Mouse (Mus musculus) heart, postnatal 0 days (tissue): ENCODE results near the gene Akna. TPM values are rescaled to one million over a fixed set of nuclear protein-coding genes. Genes with fewer than 3 reads are reported as not detected.
"Not testable (repeated sequence)": the region's sequence is repeated elsewhere in the genome, so short reads cannot be mapped to it uniquely, and the experiment has no call there.

Experiments used
- ATAC-seq: fragments of 200-750 bp; cut with Nextera tagmentation; 2 replicates; pipeline ENCODE4 v1.8.0; 2017; ENCODE audit warnings: low read depth, moderate number of reproducible peaks, moderate library complexity; ENCODE audit not compliant: insufficient read depth
- DNase-seq: peaks from one replicate; pipeline ENCODE4 v3.0.0-alpha.2; 2016; ENCODE audit warnings: low spot score
- H3K27ac ChIP-seq: fragments of 300-500 bp; sonication (generic); 2 replicates; pipeline ENCODE4 v1.5.1; 2014; ENCODE audit warnings: low read depth, mild to moderate bottlenecking
- H3K27me3 ChIP-seq: fragments of 300-500 bp; sonication (generic); 2 replicates; pipeline ENCODE4 v1.6.1; 2014; ENCODE audit warnings: low read length, mixed read lengths; ENCODE audit not compliant: control insufficient read depth, insufficient read depth
- H3K36me3 ChIP-seq: fragments of 300-500 bp; sonication (generic); replicated peaks from 2 replicates; pipeline ENCODE4 v1.6.1; 2014; ENCODE audit warnings: low read length, mixed read lengths; ENCODE audit not compliant: control insufficient read depth, insufficient read depth
- H3K4me1 ChIP-seq: fragments of 300-500 bp; sonication (generic); 2 replicates; pipeline ENCODE4 v1.6.1; 2014; ENCODE audit warnings: antibody characterized with exemption; ENCODE audit not compliant: control insufficient read depth, insufficient read depth
- H3K4me2 ChIP-seq: fragments of 300-500 bp; sonication (generic); 2 replicates; pipeline ENCODE4 v1.6.1; 2014; ENCODE audit warnings: low read depth, mild to moderate bottlenecking, low read length, moderate library complexity
- H3K4me3 ChIP-seq: fragments of 300-500 bp; sonication (generic); 2 replicates; pipeline ENCODE4 v1.5.1; 2014; ENCODE audit warnings: low read depth, low read length
- H3K9ac ChIP-seq: fragments of 300-500 bp; sonication (generic); replicated peaks from 2 replicates; pipeline ENCODE4 v1.6.1; 2014; ENCODE audit warnings: low read depth, low read length, mixed read lengths
- H3K9me3 ChIP-seq: fragments of 300-500 bp; sonication (generic); replicated peaks from 2 replicates; pipeline ENCODE4 v1.6.1; 2016; ENCODE audit warnings: low read length; ENCODE audit not compliant: control insufficient read depth
- CTCF ChIP-seq: IDR thresholded peaks from 2 replicates; pipeline ENCODE4 v1.5.1; 2016; ENCODE audit warnings: antibody characterized with exemption, control low read depth, low read depth
- EP300 ChIP-seq: IDR thresholded peaks from 2 replicates; pipeline ENCODE4 v1.6.1; 2016; ENCODE audit warnings: antibody characterized with exemption, low read depth
- WGBS: fragments of 180-500 bp; shearing (Covaris S2); extraction: QIAGEN DNeasy Blood & Tissue Kit; methylation state at CpG from one replicate; pipeline ENCODE4 v1.1.7; 2014; 5-methylcytosine and 5-hydroxymethylcytosine counted together
- polyA plus RNA-seq: library from polyadenylated mRNA; unstranded; fragments of >200 nt; fragmentation: Nextera tagmentation; extraction: Ambion mirVana; gene quantifications from 2 replicates; pipeline ENCODE4 v1.2.1, GENCODE M21; 2015
- total RNA-seq: library from RNA; depleted of rRNA; stranded (reverse); fragments of >200 nt; gene quantifications from 2 replicates; pipeline ENCODE4 v1.2.3, GENCODE M21; 2014; ENCODE audit warnings: low replicate concordance; rRNA removed

Gene Akna
- total and polyA plus RNA-seq, 2 experiments from 2014 or later: 1.4 to 5.5 TPM

DNA sequence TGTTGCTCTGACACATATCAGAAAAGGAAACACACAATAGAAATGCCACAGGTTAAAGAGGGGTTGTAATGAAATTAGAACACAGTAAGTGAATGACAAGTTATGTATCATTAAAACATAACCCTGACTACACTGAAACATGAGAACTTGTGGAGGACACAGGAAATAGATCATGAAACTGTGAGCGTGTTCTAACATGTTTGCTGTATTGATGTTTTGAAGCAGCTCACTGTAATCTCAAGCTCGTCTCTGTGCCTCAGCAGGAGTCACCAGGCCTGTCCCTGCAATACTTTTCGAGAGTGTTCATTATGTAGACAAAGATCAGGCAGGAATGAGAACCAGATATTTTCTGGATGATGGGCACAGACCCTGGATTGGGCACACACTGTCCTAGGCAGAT, 59.5 kb downstream of the Akna start:
- TF ChIP-seq EP300 (no peak), CTCF (no peak)
- Histone ChIP-seq H3K4me3 (no peak overlapping the region), H3K27me3 (no peaks in the 10 kb centered on the region), H3K27ac (no peak overlapping the region), H3K9ac (no peak overlapping the region), H3K4me2 (no peak overlapping the region), H3K4me1 (no peaks in the 10 kb centered on the region), H3K36me3 (no peaks in the 10 kb centered on the region), H3K9me3 (no peaks in the 10 kb centered on the region)
- no peak for DNase-seq
- no peak for ATAC-seq
- 73% methylated on average over 3 of the region's 3 CpGs for WGBS

DNA sequence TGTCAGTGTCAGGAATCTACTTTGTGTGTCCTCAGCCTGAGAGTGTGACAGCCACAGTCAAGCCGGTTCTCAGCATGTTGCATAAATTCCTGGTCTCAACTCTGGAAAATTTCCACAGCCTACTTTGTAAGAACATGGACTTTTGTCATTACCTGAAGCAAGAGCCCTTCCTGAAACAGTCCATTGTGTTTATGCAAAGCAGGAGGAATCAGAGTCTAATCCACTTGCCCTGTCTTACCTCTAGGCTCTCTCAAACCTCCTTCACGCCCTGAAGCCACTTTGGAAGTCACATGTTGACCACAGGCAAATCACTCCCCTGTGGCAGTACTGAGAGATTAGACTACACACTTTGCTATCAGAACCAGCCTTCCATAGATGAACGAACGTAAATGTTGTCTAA, 60.7 kb downstream of the Akna start:
- Histone ChIP-seq H3K27ac (no peak overlapping the region), H3K4me1 (no peaks in the 10 kb centered on the region), H3K36me3 (no peaks in the 10 kb centered on the region), H3K4me3 (no peak overlapping the region), H3K27me3 (no peaks in the 10 kb centered on the region), H3K4me2 (no peak overlapping the region), H3K9me3 (no peaks in the 10 kb centered on the region), H3K9ac (no peak overlapping the region)
- WGBS: 53% methylated on average over 4 of the region's 4 CpGs
- DNase-seq (no peak), ATAC-seq (no peak)
- TF ChIP-seq EP300 (no peak), CTCF (no peak)

DNA sequence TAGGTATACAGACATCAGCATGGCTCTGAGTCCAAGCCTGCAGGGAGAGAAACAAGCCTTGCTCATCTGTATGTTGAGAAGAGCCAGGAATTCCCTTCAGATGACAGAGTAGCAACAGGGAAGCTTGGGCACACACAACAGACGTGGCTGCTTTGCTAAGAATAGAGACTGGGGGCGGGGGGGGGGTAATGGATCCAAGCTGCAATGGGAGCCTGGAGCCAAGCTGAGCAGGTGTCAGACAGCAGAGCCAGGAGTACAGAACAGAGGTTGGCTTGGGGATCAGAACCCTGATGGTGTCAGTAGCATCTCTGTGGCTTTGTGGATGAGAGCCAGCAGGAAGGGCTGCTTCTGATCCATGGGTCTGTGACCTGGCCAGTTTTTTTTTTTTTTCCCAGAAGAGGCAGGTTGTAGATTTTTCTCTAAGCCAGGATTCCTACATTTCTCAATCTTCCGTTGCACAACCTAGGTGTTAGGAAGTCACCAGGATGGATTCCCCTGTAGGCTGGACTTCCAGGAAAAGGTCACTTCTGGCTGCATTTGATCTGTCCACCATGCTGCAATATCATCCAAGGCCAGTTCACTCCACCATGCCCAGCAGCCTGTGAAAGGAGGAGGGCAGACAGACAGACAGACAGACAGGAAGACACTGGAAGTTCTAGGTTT, 64.6 kb downstream of the Akna start:
- no peak overlapping the region for H3K4me3 ChIP-seq
- H3K9ac ChIP-seq: no peak overlapping the region
- no peaks in the 10 kb centered on the region for H3K4me1 ChIP-seq
- TF ChIP-seq CTCF (no peak), EP300 (no peak)
- no peak; the same call in 1 of the 2 replicates for ATAC-seq
- no peak for DNase-seq
- 45% methylated on average over 3 of the region's 3 CpGs for WGBS
- H3K9me3 ChIP-seq: no peaks in the 10 kb centered on the region
- no peak overlapping the region for H3K27ac ChIP-seq
- no peak overlapping the region for H3K4me2 ChIP-seq
- H3K36me3 ChIP-seq: no peaks in the 10 kb centered on the region
- no peaks in the 10 kb centered on the region for H3K27me3 ChIP-seq

DNA sequence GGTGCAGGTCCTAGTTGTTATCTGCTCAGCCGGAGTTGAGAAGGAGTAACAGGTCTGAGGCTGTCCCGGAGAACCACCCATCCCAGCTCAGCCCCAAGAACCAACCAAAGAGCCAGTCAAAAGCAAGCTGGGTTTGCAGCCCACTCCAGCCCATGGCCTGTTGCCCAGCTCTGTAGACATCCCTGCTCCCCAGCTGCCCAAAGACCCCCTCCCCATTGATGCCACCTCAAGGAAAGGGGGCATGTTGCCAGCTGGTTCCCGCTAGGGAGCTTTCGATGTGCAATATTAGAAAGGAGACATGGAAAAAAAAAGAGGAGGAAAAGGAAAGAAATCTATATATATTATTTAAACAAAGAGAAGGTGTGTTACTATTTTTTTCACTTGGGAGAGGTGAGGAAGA, 69.8 kb downstream of the Akna start:
- 86% methylated on average over 4 of the region's 4 CpGs for WGBS
- Histone ChIP-seq H3K27me3 (no peaks in the 10 kb centered on the region), H3K9ac (no peak overlapping the region), H3K36me3 (peaks cover 11% of the 10 kb centered on the region; the same call in 1 of the 2 replicates), H3K4me3 (no peak overlapping the region), H3K9me3 (no peaks in the 10 kb centered on the region), H3K27ac (no peak overlapping the region), H3K4me2 (no peak overlapping the region), H3K4me1 (no peaks in the 10 kb centered on the region)
- TF ChIP-seq EP300 (no peak), CTCF (no peak)
- DNase-seq: no peak
- ATAC-seq: no peak

DNA sequence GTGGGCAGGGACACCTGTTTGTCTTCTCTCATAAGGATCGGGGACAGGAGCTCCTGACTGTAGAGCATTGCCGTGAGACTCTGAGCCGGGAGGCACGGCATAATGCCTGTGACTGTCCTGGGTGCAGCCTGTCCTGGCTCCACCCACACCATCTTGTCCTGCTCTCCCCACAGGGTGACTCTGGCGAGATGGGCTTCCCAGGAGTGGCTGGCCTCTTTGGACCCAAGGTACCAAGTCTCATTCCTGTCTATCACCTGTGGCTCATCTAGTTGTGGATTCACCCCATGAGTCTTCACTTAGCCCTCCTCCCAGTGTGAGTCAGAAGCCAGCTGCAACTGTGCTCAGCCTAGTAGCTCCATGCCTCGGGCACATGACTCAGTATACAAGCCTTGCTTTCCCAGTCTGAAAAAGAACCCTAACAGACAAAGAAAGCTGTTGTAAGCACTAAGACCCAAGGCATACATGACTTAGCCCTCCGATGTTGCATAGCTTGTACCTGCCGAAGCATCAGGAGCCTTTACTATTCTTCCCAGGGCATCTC, 79.8 kb downstream of the Akna start:
- H3K4me2 ChIP-seq: no peak overlapping the region
- no peak overlapping the region for H3K27ac ChIP-seq
- no peaks in the 10 kb centered on the region for H3K4me1 ChIP-seq
- ATAC-seq: no peak
- H3K36me3 ChIP-seq: peaks cover 18% of the 10 kb centered on the region
- no peaks in the 10 kb centered on the region for H3K9me3 ChIP-seq
- H3K4me3 ChIP-seq: no peak overlapping the region
- H3K27me3 ChIP-seq: no peaks in the 10 kb centered on the region
- whole genome bisulfite sequencing: 66% methylated on average over 8 of the region's 8 CpGs
- TF ChIP-seq CTCF (no peak), EP300 (no peak)
- no peak overlapping the region for H3K9ac ChIP-seq
- no peak for DNase-seq

DNA sequence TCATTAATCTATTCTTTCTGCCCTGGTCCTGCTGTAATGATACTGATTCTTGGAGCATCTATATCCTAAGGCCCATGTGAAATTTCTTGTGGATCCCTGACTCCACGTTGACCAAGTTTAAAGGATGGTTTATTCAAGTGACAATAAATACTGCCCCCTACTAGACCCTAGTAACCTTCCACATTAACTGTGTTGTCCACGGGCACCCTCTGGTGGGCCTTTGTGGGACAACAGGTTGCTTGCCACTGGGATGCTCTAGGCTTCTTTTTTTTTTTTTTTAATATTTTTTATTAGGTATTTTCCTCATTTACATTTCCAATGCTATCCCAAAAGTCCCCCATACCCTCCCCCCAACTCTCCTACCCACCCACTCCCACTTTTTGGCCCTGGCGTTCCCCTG, 83.6 kb downstream of the Akna start:
- H3K4me1 ChIP-seq, H3K4me2 ChIP-seq, H3K27ac ChIP-seq, ATAC-seq, H3K27me3 ChIP-seq, H3K9me3 ChIP-seq, H3K4me3 ChIP-seq, H3K9ac ChIP-seq: not testable (repeated sequence)
- DNase-seq: peak; percentile 26
- peak; percentile 81 for TF ChIP-seq CTCF
- 24% methylated on average over 3 of the region's 3 CpGs for WGBS
- peaks cover 18% of the 10 kb centered on the region for H3K36me3 ChIP-seq

Other genes with a start within 250 kb of the Akna start
- gene Ambp, start 248.6 kb downstream of the Akna start, total RNA-seq: not detected in 2 replicates
- 0.12 TPM in 1 of 2 replicates, not detected in the other for gene Ambp, start 248.6 kb downstream of the Akna start, polyA plus RNA-seq
- gene Kif12, start 231.2 kb downstream of the Akna start, total RNA-seq: not detected in 2 replicates
- not detected in 2 replicates for gene Kif12, start 231.2 kb downstream of the Akna start, polyA plus RNA-seq
- gene Col27a1, start 189.3 kb downstream of the Akna start, total RNA-seq: 5.9 and 8.2 TPM in 2 replicates
- gene Col27a1, start 189.3 kb downstream of the Akna start, polyA plus RNA-seq: 0.92 and 1.2 TPM in 2 replicates
- not detected in 2 replicates for gene Orm1, start 58.8 kb downstream of the Akna start, total RNA-seq
- gene Orm1, start 58.8 kb downstream of the Akna start, polyA plus RNA-seq: not detected in 2 replicates
- not detected in 2 replicates for gene Orm3, start 47.2 kb downstream of the Akna start, total RNA-seq
- gene Orm3, start 47.2 kb downstream of the Akna start, polyA plus RNA-seq: not detected in 2 replicates
- gene Orm2, start 40.9 kb downstream of the Akna start, total RNA-seq: not detected in 2 replicates
- gene Orm2, start 40.9 kb downstream of the Akna start, polyA plus RNA-seq: not detected in 2 replicates
- gene Whrn, start 92.6 kb upstream of the Akna start, total RNA-seq: 5.5 and 7.6 TPM in 2 replicates
- 1.3 and 1.7 TPM in 2 replicates for gene Whrn, start 92.6 kb upstream of the Akna start, polyA plus RNA-seq
- 120 and 148 TPM in 2 replicates for gene Atp6v1g1, start 141.4 kb upstream of the Akna start, total RNA-seq
- 278 and 279 TPM in 2 replicates for gene Atp6v1g1, start 141.4 kb upstream of the Akna start, polyA plus RNA-seq
- 5.2 and 10.0 TPM in 2 replicates for gene Tmem268, start 155.4 kb upstream of the Akna start, total RNA-seq
- 4.6 and 4.7 TPM in 2 replicates for gene Tmem268, start 155.4 kb upstream of the Akna start, polyA plus RNA-seq
- not detected in 2 replicates for gene Gm11213, start 201.9 kb upstream of the Akna start, total RNA-seq
- not detected in 2 replicates for gene Gm11213, start 201.9 kb upstream of the Akna start, polyA plus RNA-seq
- not detected in 2 replicates for gene Tex48, start 219.1 kb upstream of the Akna start, total RNA-seq
- gene Tex48, start 219.1 kb upstream of the Akna start, polyA plus RNA-seq: not detected in 2 replicates